Mouse (Mus musculus): ENCODE data around the gene Ndufc1.

DNA sequence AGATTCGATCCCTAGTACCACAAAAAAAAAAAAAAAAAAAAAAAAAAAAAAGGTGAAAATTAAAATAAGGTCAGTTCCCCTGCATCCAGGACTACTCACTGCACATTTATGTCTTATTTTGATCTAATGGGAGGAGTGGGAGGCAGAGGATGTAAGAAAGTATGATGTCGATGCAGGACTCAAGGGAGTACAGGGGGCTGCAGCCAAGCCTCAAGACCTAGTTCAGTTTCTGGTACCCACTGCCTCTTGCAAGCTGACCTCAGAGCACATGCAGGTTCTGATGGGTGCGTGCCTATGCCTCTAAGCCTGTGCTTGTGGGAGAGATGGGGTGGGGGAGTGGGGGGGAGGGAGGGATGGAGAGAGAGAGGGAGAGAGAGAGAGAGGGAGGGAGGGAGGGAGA lies 13.9 kb downstream of the Ndufc1 start:
- TF ChIP-seq CTCF (IDR thresholded peaks at IDR 0.05; ENCODE audit: low read depth, low read length), result no peak
- no peak for TF ChIP-seq POLR2A (IDR thresholded peaks at IDR 0.05; ENCODE audit: borderline replicate concordance, low read depth, low read length)
